Mouse (Mus musculus) CH12.LX (cell line): Measurements from ENCODE around the gene Aebp2. TPM values are rescaled to one million over a fixed set of nuclear protein-coding genes. Genes with fewer than 3 reads are reported as not detected.
"Not testable (repeated sequence)": the region's sequence is repeated elsewhere in the genome, so short reads cannot be mapped to it uniquely, and the experiment has no call there.

Source experiments
- DNase-seq: peaks from one replicate; pipeline ENCODE4 v3.0.0-alpha.2; 2013; ENCODE audit errors: extremely low read depth
- H3K27ac ChIP-seq: 2 replicates; pipeline ENCODE4 v1.5.1; 2012; ENCODE audit warnings: low read depth, mild to moderate bottlenecking, control low read depth, moderate library complexity; ENCODE audit not compliant: insufficient read depth
- H3K27me3 ChIP-seq: replicated peaks from 2 replicates; pipeline ENCODE3; 2012; ENCODE audit warnings: inconsistent platforms
- H3K36me3 ChIP-seq, 2 experiments: replicated peaks in 1 of 2; 2 replicates each; pipeline versions ENCODE3 to v1.6.1; 2012; ENCODE audit warnings: inconsistent platforms in 1 of 2, low read length in 1 of 2, mild to moderate bottlenecking in 1 of 2, mixed read lengths in 1 of 2, moderate library complexity in 1 of 2; ENCODE audit not compliant: control insufficient read depth in 1 of 2, insufficient read depth in 1 of 2
- H3K4me1 ChIP-seq, 2 experiments: 2 replicates each; pipeline ENCODE4 v1.6.1; 2012; ENCODE audit warnings: inconsistent platforms in 1 of 2, moderate library complexity in 1 of 2; ENCODE audit not compliant: insufficient read depth in 2 of 2, control insufficient read depth in 1 of 2
- H3K4me2 ChIP-seq: 2 replicates; pipeline ENCODE4 v1.6.1; 2012; ENCODE audit warnings: low read depth, mild to moderate bottlenecking, control low read depth; ENCODE audit not compliant: poor library complexity, insufficient read depth, severe bottlenecking
- H3K4me3 ChIP-seq, 3 experiments: fragments of 150-350 bp in 1 of 3; sonication (generic) in 1 of 3; replicated peaks in 1 of 3; 2 replicates each; pipeline versions ENCODE3 to v1.5.1; 2011 to 2012; ENCODE audit warnings: low read depth in 2 of 3, low read length in 2 of 3, mild to moderate bottlenecking in 2 of 3, moderate library complexity in 2 of 3, control low read depth in 1 of 3, improper control_type of control experiment in 1 of 3, inconsistent platforms in 1 of 3, mixed read lengths in 1 of 3; ENCODE audit not compliant: poor library complexity in 1 of 3
- H3K79me2 ChIP-seq: replicated peaks from 2 replicates; pipeline ENCODE4 v1.6.1; 2012; ENCODE audit warnings: mild to moderate bottlenecking, moderate library complexity; ENCODE audit not compliant: control insufficient read depth, poor library complexity, insufficient read depth, severe bottlenecking; ENCODE audit errors: extremely low read depth
- H3K9ac ChIP-seq: 2 replicates; pipeline ENCODE4 v1.6.1; 2012; ENCODE audit warnings: low read depth, mild to moderate bottlenecking, control low read depth, moderate library complexity; ENCODE audit not compliant: insufficient read depth
- H3K9me3 ChIP-seq: replicated peaks from 2 replicates; pipeline ENCODE3; 2012; ENCODE audit warnings: low read length, inconsistent platforms, mixed read lengths
- BHLHE40 ChIP-seq: IDR thresholded peaks from 2 replicates; pipeline ENCODE4 v1.6.1; 2011; ENCODE audit warnings: mild to moderate bottlenecking, low read depth, low read length, improper control_type of control experiment
- CHD1 ChIP-seq: IDR thresholded peaks from 2 replicates; pipeline ENCODE4 v1.6.1; 2012; ENCODE audit warnings: low read depth, low read length, improper control_type of control experiment, inconsistent platforms
- JUN ChIP-seq: IDR thresholded peaks from 2 replicates; pipeline ENCODE4 v1.6.1; 2011; ENCODE audit warnings: low read depth, mild to moderate bottlenecking, low read length, improper control_type of control experiment, moderate library complexity; ENCODE audit not compliant: insufficient read depth
- MAX ChIP-seq: IDR thresholded peaks from 2 replicates; pipeline ENCODE4 v1.6.1; 2011; ENCODE audit warnings: low read length, improper control_type of control experiment
- MXI1 ChIP-seq: IDR thresholded peaks from 2 replicates; pipeline ENCODE4 v1.6.1; 2011; ENCODE audit warnings: mild to moderate bottlenecking, low read depth, low read length, improper control_type of control experiment
- NRF1 ChIP-seq: IDR thresholded peaks from 2 replicates; pipeline ENCODE4 v1.6.1; 2014; ENCODE audit warnings: low read depth, mild to moderate bottlenecking, inconsistent platforms, low read length, improper control_type of control experiment, moderate library complexity
- SIN3A ChIP-seq: IDR thresholded peaks from 2 replicates; pipeline ENCODE4 v1.6.1; 2012; ENCODE audit warnings: low read length, improper control_type of control experiment, inconsistent platforms
- USF2 ChIP-seq: conservative IDR thresholded peaks from 2 replicates; pipeline ENCODE4 v1.6.1; 2011; ENCODE audit warnings: low read depth, low read length, improper control_type of control experiment
- ZC3H11A ChIP-seq: IDR thresholded peaks from 2 replicates; pipeline ENCODE4 v1.6.1; 2012; ENCODE audit warnings: low read depth, mild to moderate bottlenecking, inconsistent platforms, low read length, improper control_type of control experiment
- ZMIZ1 ChIP-seq: IDR thresholded peaks from 2 replicates; pipeline ENCODE4 v1.6.1; 2012; ENCODE audit warnings: low read depth, mild to moderate bottlenecking, inconsistent platforms, low read length, improper control_type of control experiment
- ZNF384 ChIP-seq: IDR thresholded peaks from 2 replicates; pipeline ENCODE4 v1.6.1; 2012; ENCODE audit warnings: low read depth, low read length, improper control_type of control experiment, inconsistent platforms
- dilution Hi-C: fragments of 300-500 bp; cut with MboI; formaldehyde crosslinking; loops from 2 replicates; pipeline ENCODE4 v1.14.3; 2020; ENCODE audit warnings: low sequenced_read_pairs; ENCODE audit not compliant: extremely low pct_unique_long_range_greater_than_20kb, extremely low pct_ligation_motif_present
- in situ Hi-C: fragments of 300-500 bp; cut with MboI; formaldehyde crosslinking; loops from 3 replicates; pipeline ENCODE4 v1.14.3; 2019; ENCODE audit warnings: low sequenced_read_pairs, low pct_ligation_motif_present, low pct_unique_long_range_greater_than_20kb, mixed read lengths
- polyA plus RNA-seq: library from polyadenylated mRNA; unstranded; fragments of >175 nt; gene quantifications from 2 replicates; pipeline ENCODE4 v1.2.1, GENCODE M21; 2012; ENCODE audit warnings: low read depth; ENCODE audit not compliant: insufficient read length
- total RNA-seq, 2 experiments: library from RNA; depleted of rRNA; stranded (reverse); fragments of 300-350 nt in 1 of 2; fragments of >200 nt in 1 of 2; gene quantifications; 2 replicates each; pipeline ENCODE4 v1.2.3; 2012 to 2014

The Aebp2 gene
- total and polyA plus RNA-seq, 3 experiments = 54.4 to 63.3 (median 59.9) TPM

DNA sequence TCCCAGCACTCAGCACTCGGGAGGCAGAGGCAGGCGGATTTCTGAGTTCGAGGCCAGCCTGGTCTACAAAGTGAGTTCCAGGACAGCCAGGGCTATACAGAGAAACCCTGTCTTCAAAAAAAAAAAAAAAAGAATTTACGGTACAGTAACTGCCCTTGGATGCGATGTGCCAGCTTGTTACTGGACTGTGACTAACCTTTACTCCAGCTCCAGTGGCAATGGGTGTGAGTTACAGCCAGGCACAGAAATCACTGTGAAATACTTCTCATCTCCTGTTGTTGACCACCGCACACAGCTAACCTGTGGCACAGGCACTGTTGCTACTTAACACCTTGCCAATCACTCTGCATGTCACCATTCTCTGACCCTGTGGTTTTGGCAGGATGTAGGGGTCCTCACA lies 26.9 kb upstream of the Aebp2 start:
- peaks cover 8 to 13% of the 10 kb centered on the region in 2 experiments for H3K4me1 ChIP-seq
- in situ Hi-C loops, H3K27me3 ChIP-seq, H3K4me3 ChIP-seq, H3K9me3 ChIP-seq, DNase-seq, H3K27ac ChIP-seq, H3K4me2 ChIP-seq, H3K36me3 ChIP-seq, dilution Hi-C loops, H3K79me2 ChIP-seq, H3K9ac ChIP-seq: not testable (repeated sequence)

GRCm38 (mm10) chr6:140597381-140598329 lies 24.8 kb upstream of the Aebp2 start:
- DNase-seq = no peak
- dilution Hi-C loops (no loop called here), in situ Hi-C loops (no loop called here)
- Histone ChIP-seq H3K79me2 (no peaks in the 10 kb centered on the region), H3K9me3 (no peaks in the 10 kb centered on the region), H3K9ac (no peak overlapping the region), H3K27ac (no peak overlapping the region), H3K4me1 (peaks cover 8 to 9% of the 10 kb centered on the region in 2 experiments)
- TF ChIP-seq SIN3A (no peak), MXI1 (no peak), JUN (no peak), CHD1 (no peak), ZC3H11A (no peak), ZNF384 (no peak)
- TF ChIP-seq, all 38 proteins: peak for 0
- H3K4me3 ChIP-seq = no peak overlapping the region
- H3K27me3 ChIP-seq = no peaks in the 10 kb centered on the region
- no peak overlapping the region for H3K4me2 ChIP-seq
- no peaks in the 10 kb centered on the region for H3K36me3 ChIP-seq

DNA sequence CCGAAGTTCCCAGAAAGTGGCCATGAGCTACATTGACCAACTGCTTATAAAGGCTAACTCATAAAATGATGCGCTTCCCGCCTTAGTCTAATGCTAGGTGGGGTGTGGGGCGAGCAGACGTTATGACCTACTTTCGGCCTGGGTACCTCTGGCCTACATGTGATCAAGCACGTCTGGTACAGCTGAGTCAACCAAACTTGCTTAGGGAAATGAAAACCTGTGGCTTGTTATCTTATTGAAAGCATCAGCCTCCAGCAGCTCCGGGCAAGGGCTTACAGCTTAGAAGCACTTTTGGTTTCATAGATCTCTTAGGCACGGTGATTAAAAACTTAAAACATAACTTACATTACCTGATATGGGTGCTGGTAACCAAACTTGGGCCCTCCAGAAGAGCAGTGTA lies 23.9 kb upstream of the Aebp2 start:
- H3K36me3 ChIP-seq = no peaks in the 10 kb centered on the region
- in situ Hi-C loops (no loop called here), dilution Hi-C loops (no loop called here)
- no peak for DNase-seq
- H3K9me3 ChIP-seq = no peaks in the 10 kb centered on the region
- H3K79me2 ChIP-seq = no peaks in the 10 kb centered on the region
- H3K4me3 ChIP-seq = no peak overlapping the region
- H3K27me3 ChIP-seq = no peaks in the 10 kb centered on the region
- H3K4me1 ChIP-seq = peaks cover 8 to 9% of the 10 kb centered on the region in 2 experiments
- H3K27ac ChIP-seq = no peak overlapping the region
- no peak overlapping the region for H3K9ac ChIP-seq
- H3K4me2 ChIP-seq = peak overlapping the region; percentile 59
- TF ChIP-seq BHLHE40 (peak; percentile 54; the same call in 1 of the 2 replicates), SIN3A (no peak), MAX (0 out of 2 replicates have a peak, but pooled peaks have one; percentile 39), ZMIZ1 (no peak), USF2 (no peak), NRF1 (no peak), CHD1 (no peak)
